Mouse (Mus musculus): ENCODE measurements around the gene Smtn.
A peak's percentile ranks its signal among the peaks of the same experiment; 100 is the strongest.

Smtn gene

DNA sequence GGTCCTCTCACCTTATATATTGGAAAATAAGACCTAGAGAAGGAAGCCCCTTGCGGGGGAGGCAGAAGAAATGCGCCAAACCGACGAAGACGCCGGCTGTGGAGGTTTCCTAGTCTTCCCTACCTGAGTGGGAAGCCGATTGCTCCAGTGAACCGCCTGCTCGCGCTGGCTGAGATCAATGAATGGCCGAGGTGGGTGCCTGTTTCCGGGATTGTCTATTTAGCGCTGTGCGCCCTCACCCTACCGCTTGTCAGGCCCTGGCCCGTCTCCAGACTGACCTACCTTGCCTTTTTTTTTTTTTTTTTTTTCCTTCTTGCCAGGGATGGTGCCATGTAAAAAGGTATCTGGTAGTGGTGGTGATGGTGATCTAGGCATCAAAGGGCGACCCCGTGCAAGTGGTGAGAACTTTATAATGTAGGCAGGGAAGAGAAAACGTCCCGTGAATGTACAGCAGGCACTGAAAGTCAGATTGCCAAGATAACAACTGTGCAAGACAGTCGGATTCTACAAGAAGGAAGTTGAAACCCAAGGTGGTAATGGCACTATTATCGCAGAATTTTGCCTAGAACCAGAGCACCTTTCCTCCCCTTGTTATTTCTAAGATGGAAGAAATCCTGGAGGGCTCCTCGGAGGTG, at the start of gene Smtn:
Gene Smtn (minus strand): TSS at position 162 of the 635 bp plus-strand sequence.
- no peak for DNase-seq

DNA sequence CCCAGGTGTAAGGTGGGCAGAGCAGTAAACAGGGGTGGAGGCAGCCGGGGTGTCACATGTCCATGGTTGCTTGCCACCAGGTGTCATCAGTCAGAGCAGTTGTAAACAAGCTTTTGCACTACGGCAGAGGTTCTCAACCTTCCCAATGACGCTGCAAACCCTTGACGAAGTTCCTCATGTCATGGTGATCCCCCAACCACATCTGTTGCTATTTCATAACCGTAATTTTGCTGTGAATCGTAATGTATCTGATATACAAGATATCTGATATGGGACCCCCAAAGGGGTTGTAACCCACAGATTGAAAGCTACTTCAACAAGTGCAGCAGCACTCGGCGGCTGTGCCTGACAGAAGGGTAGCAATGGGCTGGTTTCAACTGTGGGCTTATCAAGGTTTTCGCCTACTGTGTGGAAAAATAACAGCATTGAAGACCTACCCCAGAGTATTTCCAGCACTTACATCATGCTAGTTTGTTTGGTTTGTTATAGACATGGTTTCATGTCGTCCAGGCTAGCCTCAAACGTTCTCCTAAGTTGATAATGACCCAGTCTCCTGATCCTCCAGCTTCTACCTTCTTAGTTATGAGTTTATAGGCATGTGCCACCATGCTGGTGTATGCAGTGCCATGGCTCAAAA, 47.7 kb upstream of the Smtn start:
- DNase-seq, result no peak

DNA sequence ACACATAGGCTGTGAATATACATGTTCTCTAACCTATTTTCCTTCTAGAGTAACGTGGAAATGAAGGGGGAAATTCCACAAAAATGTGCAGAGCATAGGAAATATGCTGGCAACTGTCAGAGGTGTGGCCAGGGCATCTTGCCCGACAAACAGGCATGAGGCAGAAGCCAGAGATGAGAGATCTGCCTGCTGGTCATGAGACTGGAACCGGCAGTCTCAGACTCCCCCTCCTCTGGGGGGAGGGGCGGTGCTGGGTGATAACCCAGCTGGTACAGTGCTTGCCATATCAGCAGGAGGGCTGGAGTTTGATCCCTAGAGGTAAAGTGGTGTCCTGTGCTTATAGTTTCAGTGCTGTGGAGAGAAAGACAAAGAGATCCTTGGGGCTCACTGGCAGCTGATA, 46.9 kb upstream of the Smtn start:
- DNase-seq, result no peak

DNA sequence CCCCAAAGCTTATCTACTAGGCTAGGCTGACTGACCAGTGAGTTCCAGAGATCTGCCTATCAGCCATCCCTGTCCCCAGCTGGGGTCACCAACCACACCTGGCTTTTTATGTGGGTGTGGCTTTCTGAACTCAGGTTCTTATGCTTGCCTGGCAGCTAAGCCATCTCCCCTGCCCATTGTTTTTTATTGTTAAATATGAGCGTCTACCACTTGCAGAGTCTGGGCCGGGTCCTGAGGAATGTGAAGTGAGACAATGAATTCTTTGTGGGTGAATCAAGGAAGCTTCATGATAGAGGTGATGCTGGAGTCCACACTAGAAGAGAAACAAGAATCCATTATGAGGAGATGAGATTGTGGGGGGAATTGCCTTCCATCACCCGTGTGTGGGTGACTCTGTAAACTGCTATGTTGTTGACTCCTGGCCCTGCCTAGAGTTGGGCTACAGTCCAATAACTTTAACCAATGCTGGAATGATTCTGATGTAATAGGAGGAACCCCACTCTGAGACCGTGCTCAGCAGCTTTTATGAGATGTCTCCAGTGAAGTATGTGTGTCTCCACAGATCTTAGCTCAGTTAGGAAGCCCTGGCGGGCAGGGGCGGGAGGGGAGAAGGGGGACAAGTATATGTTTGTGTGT, 45.7 kb upstream of the Smtn start:
- DNase-seq, result no peak

DNA sequence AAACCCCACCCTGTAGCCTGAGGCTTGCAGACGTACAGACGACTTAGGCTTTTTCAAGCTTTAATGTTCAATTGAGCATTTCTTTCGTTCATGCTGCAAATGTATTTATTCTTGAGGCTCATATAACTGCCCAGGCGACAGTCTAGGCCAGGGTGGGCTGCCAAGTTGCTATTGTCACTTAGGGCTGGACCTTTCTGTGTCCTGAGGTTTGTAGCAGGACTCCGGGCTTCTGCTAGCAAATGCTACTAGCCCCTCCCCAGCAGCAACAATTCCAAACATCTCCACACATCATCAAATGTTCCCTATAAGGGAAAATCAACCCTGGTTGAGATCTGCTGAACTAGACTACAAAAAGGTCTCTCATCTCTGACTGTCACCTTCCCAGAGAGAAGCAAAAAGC, 42.7 kb upstream of the Smtn start:
- no peak for DNase-seq

DNA sequence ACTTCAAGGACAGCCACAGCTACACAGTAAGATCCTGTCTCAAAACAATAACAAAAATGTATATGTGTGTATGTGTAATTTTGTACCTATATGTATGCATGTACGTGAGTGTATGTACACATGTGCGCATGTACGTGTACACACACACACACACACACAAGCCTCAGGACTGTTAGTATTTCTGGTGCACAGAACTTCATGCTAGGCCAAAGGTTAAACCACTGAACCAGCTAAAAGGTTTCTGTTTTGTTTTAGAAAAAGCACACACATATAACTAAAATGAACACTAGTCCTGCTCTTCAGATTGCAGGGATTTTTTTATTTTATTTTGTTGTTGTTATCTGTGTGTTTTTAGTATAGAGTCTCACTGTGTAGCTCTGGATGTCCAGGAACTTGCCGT, 41.5 kb upstream of the Smtn start:
- DNase-seq, result no peak

DNA sequence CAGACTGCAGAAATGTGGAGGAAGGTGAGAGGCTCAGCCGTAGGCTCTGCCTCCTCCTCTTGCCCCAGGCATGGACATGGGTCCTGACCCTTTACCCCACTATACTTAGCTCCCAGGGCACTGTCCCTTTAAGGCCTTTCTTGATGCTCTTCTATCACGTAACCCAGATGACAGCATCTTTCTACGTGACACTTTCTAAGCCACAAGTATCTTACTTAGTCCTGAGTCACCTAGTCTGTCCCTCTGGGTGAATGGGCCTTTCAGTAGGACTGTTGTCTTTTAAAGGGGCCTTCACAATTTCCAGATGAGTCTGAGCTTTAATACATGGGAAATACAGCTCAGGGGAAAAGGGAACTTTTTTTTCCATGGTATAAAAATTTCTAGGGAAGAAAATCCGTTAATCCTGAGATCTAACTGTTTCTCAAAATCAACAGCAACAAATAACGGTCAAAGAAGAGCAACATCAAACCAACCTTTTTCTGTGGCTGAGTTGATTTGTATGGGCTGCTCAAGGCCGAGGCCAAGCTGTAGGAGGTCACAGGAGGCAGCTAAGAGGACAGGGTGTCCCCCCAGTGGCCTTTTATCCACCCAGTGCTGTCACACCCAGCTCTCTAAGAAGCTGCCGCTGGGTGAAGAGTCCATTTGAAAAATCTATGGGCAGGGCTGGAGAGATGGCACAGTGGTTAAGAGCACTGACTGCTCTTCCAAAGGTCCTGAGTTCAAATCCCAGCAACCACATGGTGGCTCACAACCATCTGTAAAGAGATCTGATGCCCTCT, 40.1 kb upstream of the Smtn start:
- no peak for DNase-seq

DNA sequence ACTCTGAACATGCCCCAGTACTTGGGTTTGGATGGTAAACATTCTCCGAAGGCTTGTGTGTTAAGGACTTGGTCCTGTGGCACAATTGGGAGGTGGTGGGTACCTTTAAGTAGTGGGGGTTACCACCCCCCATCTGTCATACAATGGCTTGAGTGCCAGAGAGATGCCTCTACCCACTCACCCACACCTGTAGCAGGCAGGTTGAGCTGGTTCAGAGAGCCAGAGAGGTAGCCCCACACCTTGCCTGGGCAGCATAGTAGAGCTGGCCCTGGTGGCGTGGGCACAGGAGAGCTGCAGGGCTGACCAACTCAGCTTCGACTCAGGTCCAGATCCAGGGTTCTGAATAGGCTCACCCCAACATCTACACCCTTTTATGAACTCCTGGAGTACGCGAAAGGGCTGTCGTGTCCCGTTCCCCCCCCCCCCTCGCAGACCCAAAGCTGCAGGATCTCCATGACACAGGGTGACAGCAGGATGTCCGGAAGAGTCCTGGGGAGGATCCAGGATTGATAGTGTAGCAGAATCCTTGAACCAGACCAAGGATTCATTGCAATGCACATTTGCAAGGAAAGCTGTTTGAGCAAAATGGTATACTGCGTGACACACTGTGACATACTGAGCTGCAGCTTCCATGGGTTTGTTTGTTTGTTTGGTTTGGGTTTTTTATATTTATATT, 37.8 kb upstream of the Smtn start:
- no peak for DNase-seq

DNA sequence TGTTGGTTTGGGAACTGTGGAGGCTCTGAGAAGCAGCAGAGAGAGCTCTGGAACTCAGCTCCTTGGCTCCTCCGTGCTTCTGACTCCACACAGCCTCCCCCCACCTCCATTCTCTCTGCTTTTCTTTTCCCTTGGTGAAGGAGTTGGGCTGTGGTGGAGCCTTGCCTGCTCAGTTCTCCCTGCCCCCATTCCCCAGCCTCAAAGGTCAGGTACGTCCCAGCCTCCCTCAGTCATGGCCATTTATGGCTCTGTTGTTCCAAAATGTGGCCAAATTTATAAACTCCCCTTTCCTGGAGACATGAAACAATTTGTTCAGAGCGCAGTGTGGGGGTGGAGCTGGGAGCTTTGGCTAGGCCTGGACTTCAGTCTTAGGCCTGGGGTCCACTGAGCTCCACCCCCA, 34.8 kb upstream of the Smtn start:
- peak; percentile 58 for DNase-seq

DNA sequence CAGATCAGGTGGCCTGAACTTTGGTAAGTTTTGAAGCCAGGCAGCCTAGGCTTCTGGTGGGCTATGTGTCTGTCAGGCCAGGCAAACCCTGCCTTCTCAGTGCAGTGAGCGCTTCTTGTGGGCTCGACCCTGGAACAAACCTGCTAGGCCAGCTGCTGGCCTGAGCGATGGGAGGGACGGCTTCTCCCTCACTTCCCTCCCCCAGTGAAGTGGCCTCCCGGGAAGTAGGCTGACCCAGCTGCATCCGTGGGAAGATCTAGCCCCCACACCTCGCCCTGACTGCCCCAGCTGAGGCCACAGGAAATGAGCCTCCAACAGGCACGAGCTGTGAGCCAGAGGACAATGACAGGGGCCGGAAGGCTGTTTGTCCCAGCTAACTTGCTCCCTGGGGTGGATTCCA, 32.7 kb upstream of the Smtn start:
- peak; percentile 68 for DNase-seq

DNA sequence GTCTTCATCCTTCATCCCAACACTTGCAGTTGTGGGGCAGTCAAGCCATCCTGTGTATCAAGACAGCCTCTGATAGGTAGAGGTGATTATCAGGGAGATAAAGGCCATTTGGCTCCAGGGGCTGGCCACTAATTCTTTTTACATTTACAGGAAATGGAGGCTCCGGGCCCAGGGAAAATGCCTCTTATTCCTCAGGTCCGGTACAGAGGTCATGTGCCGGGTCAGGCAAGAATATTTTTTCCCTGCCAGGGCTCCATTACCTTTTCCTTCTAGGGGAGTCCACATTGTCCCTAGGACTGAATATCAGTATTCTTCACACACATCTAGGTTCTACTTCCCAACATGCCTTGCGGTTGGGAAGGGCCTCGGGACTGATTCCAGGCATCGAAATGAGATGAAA, 31.8 kb upstream of the Smtn start:
- no peak for DNase-seq

DNA sequence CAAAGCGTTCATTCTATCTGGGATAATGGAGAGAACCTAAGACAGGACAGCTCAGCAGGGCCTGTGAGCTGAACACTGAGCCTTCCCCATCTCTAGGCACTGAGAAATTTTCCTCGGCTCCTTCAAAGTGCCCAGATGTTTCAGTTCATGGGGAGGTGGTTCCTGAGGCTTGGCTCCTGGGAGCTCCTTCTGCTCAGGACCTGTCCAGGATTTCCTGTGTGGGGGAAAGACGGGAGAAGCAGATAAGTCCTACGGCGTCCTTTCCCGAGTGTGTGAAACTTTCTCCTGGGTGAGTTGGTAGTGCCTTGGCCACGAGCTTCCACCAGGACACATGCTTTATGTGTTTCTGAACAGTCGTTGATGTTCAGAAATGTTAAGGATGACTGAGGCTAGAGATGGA, 29.9 kb upstream of the Smtn start:
- no peak for DNase-seq

DNA sequence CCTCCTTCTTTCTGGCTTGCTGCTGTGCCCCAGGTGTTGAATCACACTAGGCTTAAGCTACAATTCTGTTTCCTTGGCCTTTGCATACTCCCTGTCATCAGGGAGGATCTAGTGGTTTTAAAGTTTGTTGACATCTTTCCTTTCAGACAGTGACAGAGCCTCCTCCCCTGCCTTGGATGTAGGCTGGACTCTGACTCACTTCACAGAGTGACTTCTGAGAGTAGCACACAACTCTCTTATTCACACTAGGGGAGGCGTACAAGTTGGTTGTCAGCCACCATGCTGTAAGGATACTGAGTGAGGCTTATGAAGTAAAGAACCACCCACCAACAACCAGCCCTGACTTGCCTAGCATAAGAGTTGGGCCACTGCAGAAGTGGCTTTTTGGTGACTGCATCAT, 27.5 kb upstream of the Smtn start:
- DNase-seq, result no peak

DNA sequence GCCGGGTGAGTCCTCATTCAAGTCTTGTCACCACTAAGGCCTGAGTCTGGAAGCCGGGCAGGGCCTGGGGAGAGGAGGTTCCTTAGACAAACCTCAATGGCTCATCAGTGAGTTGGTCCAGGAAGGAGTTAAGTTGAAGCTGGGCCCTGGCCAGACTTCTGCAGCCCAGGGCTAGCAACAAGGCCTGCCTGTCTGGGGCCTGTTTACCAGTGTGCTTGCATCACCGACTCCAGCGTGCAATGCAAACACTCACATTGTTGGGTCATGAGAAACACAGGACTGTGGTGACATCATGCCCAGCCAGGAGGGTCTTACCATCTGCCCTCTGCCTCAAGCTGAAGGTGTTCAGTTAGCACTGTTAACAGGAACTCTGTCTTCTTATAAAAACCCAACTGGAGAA, 25.6 kb upstream of the Smtn start:
- no peak for DNase-seq

DNA sequence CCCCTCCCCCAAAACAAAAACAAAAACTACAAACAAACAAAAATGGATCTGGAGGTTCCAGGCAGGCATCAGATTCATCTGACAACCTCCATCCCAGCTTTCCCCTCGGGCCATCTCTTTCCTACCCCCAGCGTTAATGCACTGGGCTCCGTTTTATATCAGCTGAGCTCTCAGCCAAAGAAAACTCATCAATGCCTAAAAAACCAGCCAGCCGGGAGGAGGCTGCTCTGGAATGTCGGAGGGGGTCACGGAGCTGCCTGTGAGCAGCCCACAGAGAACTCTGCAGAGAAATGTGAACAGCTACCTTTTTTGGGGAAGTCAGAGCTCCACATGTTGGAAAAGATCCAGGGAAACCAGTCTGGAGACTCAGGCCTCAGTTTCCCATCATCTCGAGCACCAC, 24.0 kb upstream of the Smtn start:
- DNase-seq, result no peak

DNA sequence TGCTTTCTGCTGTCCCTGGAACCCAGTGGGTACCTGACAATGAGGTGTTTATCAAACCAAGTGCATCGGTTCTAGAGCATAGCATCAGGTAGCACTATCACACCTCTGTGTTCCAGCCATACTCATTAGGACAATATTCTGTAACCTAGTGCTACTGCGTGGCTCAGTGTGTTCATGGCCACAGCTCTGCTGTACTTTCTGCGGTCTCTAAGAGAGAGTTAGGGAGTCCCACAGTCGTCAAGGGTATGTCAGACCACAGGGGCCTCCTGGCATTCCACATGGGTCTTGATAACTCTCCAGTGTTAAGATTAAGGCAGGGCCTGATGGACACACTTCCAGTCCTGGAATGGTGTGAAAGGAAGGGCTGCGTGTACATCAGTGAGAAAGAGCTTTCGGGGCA, 23.4 kb upstream of the Smtn start:
- no peak for DNase-seq

DNA sequence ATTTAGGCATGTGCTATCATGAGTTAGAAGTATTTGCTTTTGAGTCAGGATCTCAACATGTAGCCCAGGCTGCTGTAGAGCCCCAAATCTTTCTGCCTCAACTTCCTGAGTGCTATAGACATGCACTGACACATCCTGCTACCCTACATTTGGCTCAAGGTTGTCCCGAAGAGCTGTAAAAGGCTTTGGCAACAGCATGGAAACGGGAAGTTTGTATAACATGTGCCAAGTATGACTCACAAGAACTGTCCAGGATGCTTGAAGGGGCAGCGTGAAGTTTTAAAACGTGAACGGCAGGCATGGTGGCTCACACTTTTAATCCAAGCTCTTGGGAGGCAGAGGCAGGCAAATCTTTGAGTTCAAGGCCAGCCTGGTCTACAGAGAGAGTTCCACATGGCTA, 19.8 kb upstream of the Smtn start:
- DNase-seq, result no peak

DNA sequence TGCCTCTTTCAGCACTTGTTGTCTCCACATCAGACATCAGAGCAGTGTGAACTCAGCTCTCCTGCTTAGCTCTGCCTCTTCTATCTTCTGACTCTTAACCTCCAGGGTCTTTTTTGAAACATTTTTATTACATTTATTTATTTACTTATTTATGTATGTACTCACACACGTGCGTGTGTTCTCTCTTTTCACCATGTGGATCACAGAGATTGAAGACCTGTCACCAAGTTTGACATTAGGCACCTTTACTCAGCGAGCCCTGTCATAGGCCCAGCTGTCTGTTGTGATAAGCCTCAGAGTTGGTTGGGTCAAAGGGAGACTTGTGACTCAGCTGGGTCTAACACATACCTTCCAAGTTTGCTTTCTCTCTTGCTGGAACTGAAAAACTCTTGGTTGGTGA, 17.4 kb upstream of the Smtn start:
- DNase-seq, result no peak

DNA sequence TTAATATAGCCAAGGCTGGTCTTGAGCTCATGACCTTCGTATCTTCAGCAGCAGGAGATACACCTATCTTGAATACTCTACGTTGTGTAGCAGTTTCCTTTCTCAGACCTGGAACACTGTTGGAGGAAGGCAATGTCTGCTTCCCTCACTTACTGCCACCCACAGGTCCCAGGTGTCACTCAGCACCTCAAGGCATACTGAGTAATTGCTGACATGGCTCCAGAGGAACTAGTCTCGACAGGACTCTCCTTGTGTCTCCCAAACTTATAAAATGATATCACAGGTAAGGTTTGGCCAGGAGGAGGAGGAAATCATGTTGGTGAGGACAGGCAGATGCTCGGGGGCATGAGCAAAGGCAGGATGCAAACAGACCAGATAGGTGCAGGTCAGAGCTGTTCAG, 14.6 kb upstream of the Smtn start:
- DNase-seq, result no peak

DNA sequence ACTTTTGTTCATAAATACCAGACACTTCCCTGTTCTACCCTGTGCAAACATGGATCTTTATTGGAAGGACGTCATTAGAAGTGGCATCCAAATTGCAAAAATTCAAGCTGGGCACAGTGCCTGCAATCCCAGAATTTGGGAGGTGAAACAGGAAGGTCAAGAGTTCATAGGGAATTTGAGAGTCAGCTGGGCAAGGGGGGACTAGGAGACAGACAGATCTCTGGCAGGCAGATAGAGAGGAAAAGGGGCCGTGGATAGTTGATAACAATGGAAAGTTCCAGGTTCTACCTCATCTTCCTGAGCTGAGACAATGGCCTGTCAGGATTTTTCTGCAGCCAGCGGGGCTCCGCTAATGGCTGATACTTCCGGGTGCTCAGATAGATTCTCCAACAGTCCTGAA, 9.4 kb upstream of the Smtn start:
- peak; percentile 42 for DNase-seq

DNA sequence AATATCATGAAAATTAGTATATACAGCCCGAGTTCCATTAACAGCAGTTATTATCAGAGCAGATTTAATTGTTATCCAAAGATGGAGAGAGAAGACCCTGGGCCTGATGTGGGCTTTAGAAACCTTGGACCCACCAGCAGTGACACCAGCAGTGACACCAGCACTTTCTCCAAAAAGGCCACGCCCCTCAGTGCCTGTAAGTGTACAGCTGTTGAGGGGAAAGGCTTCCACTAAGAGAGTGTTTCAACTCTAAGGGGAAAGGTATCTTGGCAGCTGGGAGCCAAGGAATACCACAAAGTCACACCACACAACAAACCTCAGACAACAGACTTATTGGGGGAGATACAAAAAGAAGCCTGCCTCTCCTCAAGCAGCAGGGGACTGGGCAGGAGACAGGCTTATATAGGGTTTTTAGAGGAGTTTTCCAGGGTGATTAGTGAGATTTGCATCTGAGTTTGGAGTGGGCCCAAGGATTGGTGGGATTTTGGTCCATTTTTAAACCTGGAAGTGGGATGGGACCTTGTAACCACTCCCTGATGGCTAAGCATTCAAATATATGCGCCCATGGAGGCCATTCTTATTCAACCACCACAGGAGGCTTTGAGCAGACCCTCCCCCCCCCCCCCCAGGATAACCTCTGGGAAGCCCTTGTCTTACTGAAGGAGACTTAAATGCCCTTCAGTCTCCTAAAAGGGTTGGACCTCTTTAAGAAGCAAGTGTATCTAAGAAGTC, 8.3 kb upstream of the Smtn start:
- no peak for DNase-seq

DNA sequence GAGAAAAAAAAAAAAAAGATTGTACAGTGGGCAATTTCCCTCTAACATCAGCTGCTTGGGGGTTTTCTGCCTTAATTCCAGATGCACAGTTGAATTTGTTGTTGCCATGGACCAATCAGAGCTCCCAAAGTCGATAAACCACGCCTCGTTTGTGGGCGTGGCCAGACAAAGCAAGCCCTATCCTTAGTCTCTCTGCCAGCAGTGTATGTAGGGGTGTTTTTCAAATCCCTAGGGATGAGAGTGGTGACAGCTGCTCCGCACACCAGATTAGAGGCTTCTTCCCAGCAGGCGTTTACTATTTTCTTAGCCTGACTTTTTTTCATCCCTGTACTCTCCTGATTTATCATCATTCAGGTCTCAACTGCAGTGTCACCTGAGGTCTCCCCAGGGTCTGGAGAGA, 7.6 kb upstream of the Smtn start:
- no peak for DNase-seq

DNA sequence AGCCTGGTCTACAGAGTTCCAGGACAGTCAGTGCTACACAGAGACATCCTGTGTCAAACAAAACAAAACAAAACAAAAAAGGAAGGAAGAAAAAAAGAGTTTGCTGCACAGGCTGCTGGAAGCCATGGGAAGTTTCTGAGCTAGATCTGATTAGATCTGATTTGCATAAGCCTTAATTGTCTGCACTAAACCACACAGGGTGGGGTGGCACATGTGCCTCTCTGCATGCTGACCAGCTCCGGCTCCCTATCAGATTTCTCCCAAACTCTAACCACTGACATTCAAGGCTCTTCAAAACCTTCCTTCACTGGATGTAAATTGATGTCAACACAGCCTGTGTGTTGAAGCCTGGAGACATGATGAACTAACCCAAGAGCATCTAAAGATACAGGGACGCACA, 6.6 kb upstream of the Smtn start:
- DNase-seq, result no peak

All from kidney, adult 18-20 months (tissue).